Mouse (Mus musculus) megakaryocyte, embryonic 14.5 days (primary cell): ENCODE results near the gene Ift140. TPM values are rescaled to one million over a fixed set of nuclear protein-coding genes. Genes with fewer than 3 reads are reported as not detected.

Experiments
- H3K27me3 ChIP-seq: replicated peaks from 2 replicates; pipeline ENCODE3; 2012; ENCODE audit warnings: inconsistent platforms
- H3K36me3 ChIP-seq: replicated peaks from 2 replicates; pipeline ENCODE3; 2012; ENCODE audit warnings: low read length, inconsistent platforms, mixed read lengths
- H3K4me1 ChIP-seq: 2 replicates; pipeline ENCODE4 v1.6.1; 2012; ENCODE audit warnings: inconsistent platforms
- H3K4me3 ChIP-seq: replicated peaks from 2 replicates; pipeline ENCODE3; 2012; ENCODE audit warnings: moderate library complexity, mild to moderate bottlenecking, inconsistent platforms
- H3K9me3 ChIP-seq: 2 replicates; pipeline ENCODE4 v1.6.1; 2012; ENCODE audit warnings: inconsistent platforms
- FLI1 ChIP-seq: IDR thresholded peaks from 2 replicates; pipeline ENCODE4 v1.6.1; 2012; ENCODE audit warnings: low read length, inconsistent platforms, mixed read lengths
- GATA1 ChIP-seq: IDR thresholded peaks from 3 replicates; pipeline ENCODE4 v1.6.1; 2012; ENCODE audit warnings: mixed read lengths, low read length, inconsistent platforms, borderline replicate concordance
- polyA plus RNA-seq: library from polyadenylated mRNA; stranded (reverse); fragments of >175 nt; gene quantifications from 2 replicates; pipeline ENCODE4 v1.2.3, GENCODE M21; 2012; ENCODE audit warnings: low replicate concordance; ENCODE audit not compliant: insufficient read depth

Gene Ift140
- polyA plus RNA-seq, 1 experiment = 7.4 TPM

DNA sequence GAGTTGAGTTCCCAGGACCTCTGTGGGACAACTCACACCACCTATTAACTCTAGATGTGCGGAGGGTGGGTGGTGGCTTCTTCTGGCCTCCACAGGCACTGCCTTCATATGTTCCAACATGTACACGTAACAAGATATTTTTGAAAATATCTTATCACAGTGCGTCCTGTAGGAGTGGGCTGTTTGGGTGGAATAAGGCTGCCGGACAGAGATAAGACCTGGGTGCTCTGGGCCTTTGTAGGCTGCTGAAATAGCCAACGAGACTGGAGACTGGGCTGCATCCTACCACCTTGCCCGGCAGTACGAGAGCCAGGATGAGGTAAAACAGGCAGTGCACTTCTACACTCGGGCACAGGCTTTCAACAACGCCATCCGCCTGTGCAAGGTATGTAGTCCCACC is 73.3 kb downstream of the Ift140 start:
- H3K27me3 ChIP-seq = no peaks in the 10 kb centered on the region
- no peaks in the 10 kb centered on the region for H3K9me3 ChIP-seq
- H3K36me3 ChIP-seq = peaks cover 69% of the 10 kb centered on the region
- H3K4me1 ChIP-seq = peaks cover 4% of the 10 kb centered on the region; the same call in 1 of the 2 replicates
- TF ChIP-seq FLI1 = no peak
- no peak for TF ChIP-seq GATA1
- no peak overlapping the region for H3K4me3 ChIP-seq

DNA sequence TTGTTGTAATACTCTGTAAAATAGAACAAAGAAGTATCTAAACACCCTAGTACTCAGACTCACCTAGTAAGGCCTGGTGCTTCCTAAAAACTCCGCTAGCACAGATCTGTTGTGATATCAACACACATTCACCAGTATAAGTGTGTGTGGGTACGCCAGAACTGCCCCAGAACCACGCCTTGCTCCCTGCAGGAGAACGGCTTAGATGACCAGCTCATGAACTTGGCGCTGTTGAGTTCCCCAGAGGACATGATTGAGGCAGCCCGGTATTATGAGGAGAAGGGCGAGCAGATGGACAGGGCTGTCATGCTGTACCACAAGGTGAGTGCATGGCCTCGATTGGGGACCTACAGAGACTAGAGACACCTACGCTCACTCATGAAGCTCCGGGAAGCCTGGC is 74.6 kb downstream of the Ift140 start:
- no peaks in the 10 kb centered on the region; the same call in 1 of the 2 replicates for H3K4me1 ChIP-seq
- H3K36me3 ChIP-seq = peaks cover 82% of the 10 kb centered on the region
- H3K27me3 ChIP-seq = no peaks in the 10 kb centered on the region
- H3K4me3 ChIP-seq = no peak overlapping the region
- H3K9me3 ChIP-seq = no peaks in the 10 kb centered on the region
- TF ChIP-seq FLI1 (no peak), GATA1 (no peak)

DNA sequence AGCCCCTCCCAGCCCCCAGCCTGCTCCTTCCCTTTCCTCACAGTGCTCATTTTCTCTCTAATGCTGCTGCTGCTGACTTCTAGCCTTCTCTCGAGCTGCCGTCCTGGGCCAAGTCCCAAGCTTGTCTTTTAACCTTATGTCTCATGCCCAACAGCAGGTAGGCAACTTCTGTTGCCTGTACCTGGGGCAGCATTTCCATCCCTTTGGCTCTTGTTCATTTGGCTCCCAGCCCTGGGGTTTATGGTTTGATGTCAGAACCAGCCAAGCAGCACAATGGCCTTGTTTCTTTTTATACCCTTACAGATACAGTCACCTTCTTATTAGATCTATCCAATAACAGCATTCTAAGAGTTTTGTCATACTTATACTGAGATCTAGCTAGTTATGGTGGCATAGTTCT is 80.3 kb downstream of the Ift140 start:
- peaks cover 86% of the 10 kb centered on the region for H3K36me3 ChIP-seq
- H3K9me3 ChIP-seq = no peaks in the 10 kb centered on the region
- no peaks in the 10 kb centered on the region; the same call in 1 of the 2 replicates for H3K4me1 ChIP-seq
- H3K27me3 ChIP-seq = no peaks in the 10 kb centered on the region
- no peak overlapping the region for H3K4me3 ChIP-seq
- TF ChIP-seq FLI1 (no peak), GATA1 (no peak)

DNA sequence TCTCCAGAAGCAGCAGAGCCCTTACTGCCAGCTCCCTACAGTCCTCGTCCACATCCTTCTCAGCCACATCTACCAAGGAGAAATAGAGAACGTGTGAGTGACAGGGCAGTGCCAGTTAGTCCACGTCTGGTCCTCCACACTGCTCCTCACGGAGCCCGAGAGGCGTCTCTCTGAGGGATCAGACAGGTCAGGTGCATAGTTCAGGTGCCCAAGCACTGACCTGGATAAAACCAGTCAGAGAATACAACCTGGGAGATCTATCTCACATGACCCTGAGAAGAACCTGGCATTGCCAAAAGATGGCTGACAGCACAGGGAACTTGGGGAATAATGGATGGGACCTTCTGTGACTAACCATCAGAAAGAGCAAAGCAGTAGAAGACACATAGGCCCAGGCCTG is 84.2 kb downstream of the Ift140 start:
- no peak for TF ChIP-seq FLI1
- no peak for TF ChIP-seq GATA1
- Histone ChIP-seq H3K36me3 (peaks cover 88% of the 10 kb centered on the region), H3K4me1 (no peaks in the 10 kb centered on the region; the same call in 1 of the 2 replicates), H3K4me3 (no peak overlapping the region), H3K27me3 (no peaks in the 10 kb centered on the region), H3K9me3 (no peaks in the 10 kb centered on the region)

DNA sequence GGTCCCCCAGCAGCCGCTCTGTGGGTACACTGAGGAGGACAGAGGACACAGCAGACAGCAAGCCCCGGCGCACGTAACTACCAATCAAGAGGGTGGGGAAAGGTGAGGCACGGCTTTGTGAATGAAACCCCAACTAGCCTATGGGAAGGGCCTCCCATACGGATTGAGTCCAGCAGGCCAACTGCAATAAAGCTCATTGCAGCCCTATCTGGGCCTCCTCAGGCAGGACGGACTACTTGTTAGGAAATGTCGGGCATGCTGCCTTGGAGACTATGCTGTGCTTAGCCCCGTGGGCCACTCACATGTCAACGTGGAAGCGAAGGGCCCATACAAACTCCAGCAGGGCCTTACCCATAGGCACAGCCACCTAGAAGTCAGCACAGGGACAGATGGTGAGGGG is 85.5 kb downstream of the Ift140 start:
- Histone ChIP-seq H3K4me3 (no peak overlapping the region), H3K9me3 (no peaks in the 10 kb centered on the region), H3K36me3 (peaks cover 93% of the 10 kb centered on the region), H3K4me1 (no peaks in the 10 kb centered on the region), H3K27me3 (no peaks in the 10 kb centered on the region)
- TF ChIP-seq FLI1 (no peak), GATA1 (no peak)

DNA sequence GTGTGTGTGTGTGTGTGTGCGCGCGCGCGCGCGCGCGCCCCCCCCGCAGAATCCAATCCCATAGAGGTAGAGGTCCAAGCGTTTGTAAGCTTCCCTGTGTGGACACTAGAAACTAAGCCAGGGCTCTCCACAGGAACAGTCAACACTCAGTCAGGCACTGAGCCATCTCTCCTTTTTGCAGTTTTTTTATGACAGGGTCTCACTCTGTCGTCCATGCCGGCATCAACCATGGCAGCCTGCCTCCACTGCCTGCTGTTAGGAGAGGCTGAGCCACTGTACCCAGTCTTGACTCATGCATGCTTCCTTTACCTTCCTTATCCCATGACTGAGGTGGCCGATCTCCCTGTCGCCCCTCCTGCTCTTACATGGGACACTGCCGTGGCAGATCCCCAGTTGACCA is 91.9 kb downstream of the Ift140 start:
- Histone ChIP-seq H3K36me3 (peaks cover 99% of the 10 kb centered on the region), H3K27me3 (no peaks in the 10 kb centered on the region), H3K4me3 (no peak overlapping the region), H3K4me1 (peaks cover 14% of the 10 kb centered on the region), H3K9me3 (no peaks in the 10 kb centered on the region)
- TF ChIP-seq FLI1 = no peak
- no peak for TF ChIP-seq GATA1

DNA sequence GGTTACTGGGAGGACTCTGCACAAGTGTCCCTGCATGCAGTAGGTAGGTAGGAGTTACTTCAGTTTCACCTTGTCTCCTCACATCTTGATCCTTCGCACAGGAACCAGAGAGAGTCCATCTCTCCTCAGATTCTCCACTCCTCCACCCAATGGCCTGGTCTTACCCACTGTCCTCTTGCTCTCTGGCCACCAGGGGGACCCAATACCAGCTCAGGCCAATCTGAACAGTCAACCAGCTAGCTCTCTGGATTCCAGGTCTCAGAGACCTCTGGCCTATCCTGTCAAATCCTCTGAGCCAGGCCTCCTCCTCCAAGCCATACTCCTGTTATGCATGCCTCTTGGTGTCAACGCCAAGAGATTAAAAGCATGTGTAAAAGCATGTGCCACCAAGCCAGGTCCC is 93.7 kb downstream of the Ift140 start:
- TF ChIP-seq FLI1 (no peak), GATA1 (no peak)
- peak overlapping the region; percentile 28 for H3K4me3 ChIP-seq
- H3K36me3 ChIP-seq = peaks cover 95% of the 10 kb centered on the region

DNA sequence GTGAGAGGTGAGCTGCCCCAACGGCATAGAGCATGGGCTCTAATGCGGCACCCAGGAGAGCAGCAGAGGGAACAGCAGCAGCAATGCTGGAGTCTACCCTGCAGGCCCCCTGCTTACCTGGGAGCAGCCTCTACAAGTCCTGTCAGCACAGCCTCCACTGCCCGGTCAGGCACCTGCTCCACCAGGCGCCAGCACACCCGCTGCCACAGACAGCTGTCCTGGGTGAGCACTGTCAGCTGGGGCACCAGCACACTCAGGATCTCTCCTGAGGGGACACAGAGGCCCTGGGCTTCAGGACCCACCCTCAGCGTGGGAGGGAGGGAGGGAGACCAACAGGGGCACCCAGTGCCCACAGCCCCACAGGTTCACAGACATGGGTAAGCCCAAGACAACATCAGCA is 94.7 kb downstream of the Ift140 start:
- TF ChIP-seq FLI1 = no peak
- TF ChIP-seq GATA1 = no peak
- H3K4me3 ChIP-seq = no peak overlapping the region
- peaks cover 42% of the 10 kb centered on the region for H3K4me1 ChIP-seq
- H3K9me3 ChIP-seq = no peaks in the 10 kb centered on the region
- peaks cover 85% of the 10 kb centered on the region for H3K36me3 ChIP-seq
- no peaks in the 10 kb centered on the region for H3K27me3 ChIP-seq

More for the DNA sequence above, 93.7 kb downstream of the Ift140 start:
- Histone ChIP-seq H3K4me1 (peaks cover 32% of the 10 kb centered on the region), H3K9me3 (no peaks in the 10 kb centered on the region), H3K27me3 (no peaks in the 10 kb centered on the region)

DNA sequence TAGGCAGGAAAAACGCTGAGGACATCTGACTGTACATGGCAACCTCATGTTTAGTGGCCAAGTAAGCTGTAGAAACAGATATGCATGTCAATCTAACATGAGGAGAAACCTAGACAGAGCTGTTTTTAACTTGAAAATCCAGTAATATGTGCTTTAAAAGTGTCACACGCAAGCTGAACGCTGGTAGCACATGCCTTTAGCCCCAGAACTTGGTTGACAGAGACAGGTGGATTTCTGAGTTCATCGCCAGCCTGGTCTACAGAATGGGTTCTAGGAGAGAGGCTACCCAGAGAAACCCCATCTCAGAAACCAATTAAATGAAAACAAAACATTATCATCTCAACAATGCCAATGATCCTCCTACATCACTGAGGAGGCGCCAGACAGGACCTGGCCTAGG is 95.3 kb downstream of the Ift140 start:
- Histone ChIP-seq H3K27me3 (no peaks in the 10 kb centered on the region), H3K9me3 (no peaks in the 10 kb centered on the region), H3K4me1 (peaks cover 47% of the 10 kb centered on the region), H3K4me3 (no peak overlapping the region), H3K36me3 (peaks cover 78% of the 10 kb centered on the region)
- TF ChIP-seq GATA1 = no peak
- TF ChIP-seq FLI1 = no peak

DNA sequence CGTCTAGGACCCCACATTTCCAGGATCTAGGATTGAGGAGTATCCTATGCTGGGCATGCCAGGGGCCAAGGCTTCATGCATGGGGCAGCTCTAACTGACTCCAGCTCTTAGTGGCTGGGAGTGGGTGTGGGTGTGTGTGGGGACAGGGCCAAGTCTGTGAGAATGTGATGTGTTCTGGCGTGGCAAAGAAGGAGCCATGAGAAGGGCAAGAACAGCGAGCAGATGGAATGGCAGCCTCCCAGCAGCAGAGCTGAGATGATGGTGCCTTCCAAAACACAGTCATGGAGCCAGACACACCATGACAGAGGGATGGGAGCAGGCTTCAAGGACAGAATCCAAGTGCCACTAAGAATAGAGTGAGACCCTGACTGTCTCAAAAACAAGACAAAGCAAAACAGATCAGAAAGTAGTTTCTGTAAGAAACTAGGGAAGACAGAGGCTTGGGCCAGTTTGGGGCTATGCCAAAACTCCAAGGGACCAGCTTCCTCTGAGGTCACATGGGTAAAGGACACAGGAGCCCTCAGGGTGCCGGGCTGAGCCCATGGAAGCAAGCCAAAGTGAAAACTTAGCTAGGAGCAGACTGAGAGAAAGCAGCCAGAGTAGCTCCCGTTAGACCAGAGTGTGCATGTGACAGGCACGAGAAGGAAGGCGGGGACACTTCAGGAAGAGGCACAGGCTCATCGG is 96.0 kb downstream of the Ift140 start:
- H3K36me3 ChIP-seq = peaks cover 72% of the 10 kb centered on the region
- no peak overlapping the region for H3K4me3 ChIP-seq
- H3K9me3 ChIP-seq = no peaks in the 10 kb centered on the region
- no peaks in the 10 kb centered on the region for H3K27me3 ChIP-seq
- peaks cover 54% of the 10 kb centered on the region for H3K4me1 ChIP-seq
- TF ChIP-seq GATA1 (no peak), FLI1 (no peak)

DNA sequence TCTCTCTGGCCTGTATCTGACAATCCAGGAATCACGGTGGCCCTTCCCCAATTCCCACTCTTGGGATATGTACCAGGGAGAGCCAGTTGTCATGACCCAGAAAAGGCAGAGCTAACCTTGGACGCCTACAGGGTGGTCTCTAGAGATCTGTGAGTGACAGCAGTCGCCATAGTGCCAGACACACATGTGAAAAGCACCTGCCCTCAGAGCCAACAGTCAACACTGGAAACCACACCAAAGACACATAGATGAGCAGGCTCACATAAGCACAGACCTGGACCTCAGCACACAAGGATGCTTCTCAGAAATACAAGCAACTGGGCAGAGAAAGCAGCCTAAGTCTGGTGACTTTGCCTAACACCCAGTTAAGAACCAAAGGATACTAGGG is 96.5 kb downstream of the Ift140 start:
- H3K27me3 ChIP-seq = no peaks in the 10 kb centered on the region
- TF ChIP-seq FLI1 = no peak
- no peak for TF ChIP-seq GATA1
- H3K36me3 ChIP-seq = peaks cover 66% of the 10 kb centered on the region
- H3K4me3 ChIP-seq = no peak overlapping the region
- no peaks in the 10 kb centered on the region for H3K9me3 ChIP-seq
- H3K4me1 ChIP-seq = peaks cover 59% of the 10 kb centered on the region
